Mouse (Mus musculus): ENCODE data around the gene Ahcyl2. TPM values are rescaled to one million over a fixed set of nuclear protein-coding genes. Genes with fewer than 3 reads are reported as not detected.

Gene Ahcyl2
- total RNA-seq, 4 experiments from 2014 or later = 14.2 to 19.6 (median 17.2) TPM

- no peak for DNase-seq (ENCODE audit: low spot score)
Measured at GRCm38 (mm10) chr6:29850747-29851146, 82.9 kb downstream of the Ahcyl2 start.

GRCm38 (mm10) chr6:29851873-29852272 lies 84.1 kb downstream of the Ahcyl2 start:
- DNase-seq (ENCODE audit: low spot score) = no peak

GRCm38 (mm10) chr6:29853213-29853899 lies 85.5 kb downstream of the Ahcyl2 start:
- peak; percentile 81 for DNase-seq (ENCODE audit: low spot score)

GRCm38 (mm10) chr6:29853900-29854390 lies 86.1 kb downstream of the Ahcyl2 start:
- DNase-seq (ENCODE audit: low spot score) = no peak

- no peak for DNase-seq (ENCODE audit: low spot score)
Measured at GRCm38 (mm10) chr6:29858619-29859018, 90.8 kb downstream of the Ahcyl2 start.

GRCm38 (mm10) chr6:29859344-29859743 lies 91.5 kb downstream of the Ahcyl2 start:
- no peak for DNase-seq (ENCODE audit: low spot score)

- no peak for DNase-seq (ENCODE audit: low spot score)
Measured at GRCm38 (mm10) chr6:29860238-29860637, 92.4 kb downstream of the Ahcyl2 start.

GRCm38 (mm10) chr6:29864926-29865325 lies 97.1 kb downstream of the Ahcyl2 start:
- no peak for DNase-seq (ENCODE audit: low spot score)

- DNase-seq (ENCODE audit: low spot score) = no peak
Measured at GRCm38 (mm10) chr6:29866935-29867724, 99.3 kb downstream of the Ahcyl2 start.

GRCm38 (mm10) chr6:29868341-29868895 lies 100.6 kb downstream of the Ahcyl2 start:
- DNase-seq (ENCODE audit: low spot score) = no peak

- no peak for DNase-seq (ENCODE audit: low spot score)
Measured at GRCm38 (mm10) chr6:29873654-29874053, 105.8 kb downstream of the Ahcyl2 start.

GRCm38 (mm10) chr6:29875576-29875975 lies 107.8 kb downstream of the Ahcyl2 start:
- no peak for DNase-seq (ENCODE audit: low spot score)

GRCm38 (mm10) chr6:29876782-29877181 lies 109.0 kb downstream of the Ahcyl2 start:
- DNase-seq (ENCODE audit: low spot score) = no peak

- no peak for DNase-seq (ENCODE audit: low spot score)
Measured at GRCm38 (mm10) chr6:29879579-29879978, 111.8 kb downstream of the Ahcyl2 start.

- DNase-seq (ENCODE audit: low spot score) = no peak
Measured at GRCm38 (mm10) chr6:29880796-29881195, 113.0 kb downstream of the Ahcyl2 start.

GRCm38 (mm10) chr6:29881936-29882335 lies 114.1 kb downstream of the Ahcyl2 start:
- peak; percentile 24 for DNase-seq (ENCODE audit: low spot score)

- no peak for DNase-seq (ENCODE audit: low spot score)
Measured at GRCm38 (mm10) chr6:29882870-29883269, 115.1 kb downstream of the Ahcyl2 start.

- no peak for DNase-seq (ENCODE audit: low spot score)
Measured at GRCm38 (mm10) chr6:29891151-29891550, 123.3 kb downstream of the Ahcyl2 start.

GRCm38 (mm10) chr6:29896976-29897375 lies 129.2 kb downstream of the Ahcyl2 start:
- no peak for DNase-seq (ENCODE audit: low spot score)

GRCm38 (mm10) chr6:29901450-29901849 lies 133.6 kb downstream of the Ahcyl2 start:
- no peak for DNase-seq (ENCODE audit: low spot score)

- no peak for DNase-seq (ENCODE audit: low spot score)
Measured at GRCm38 (mm10) chr6:29902256-29902655, 134.4 kb downstream of the Ahcyl2 start.

GRCm38 (mm10) chr6:29903343-29903914 lies 135.6 kb downstream of the Ahcyl2 start:
- no peak for DNase-seq (ENCODE audit: low spot score)
